Mouse (Mus musculus) cerebellum, adult 11-12 months (tissue): ENCODE measurements at regions not wholly inside any gene's neighbourhood (a gene's known extent, or its start where the extent isn't known, plus 50 kb on each side); places are given as distances from the start of the nearest gene placed in this dataset.

ENCODE experiments used
- DNase-seq: peaks from one replicate; pipeline ENCODE4 v3.0.0; 2022

- peak; percentile 56 for DNase-seq
Observed at GRCm38 (mm10) chr2:106081951-106082350, 78.6 kb upstream of the Dnajc24 start.

- no peak for DNase-seq
Observed at GRCm38 (mm10) chr2:106080626-106081025, 77.3 kb upstream of the Dnajc24 start.

- no peak for DNase-seq
Observed at GRCm38 (mm10) chr2:106078591-106078990, 75.2 kb upstream of the Dnajc24 start.

GRCm38 (mm10) chr2:106074441-106074840, 71.1 kb upstream of the Dnajc24 start:
- no peak for DNase-seq

GRCm38 (mm10) chr2:106064316-106064715, 61.0 kb upstream of the Dnajc24 start:
- no peak for DNase-seq
